Mouse (Mus musculus): ENCODE results near the gene Cables2.

Cables2 gene

DNA sequence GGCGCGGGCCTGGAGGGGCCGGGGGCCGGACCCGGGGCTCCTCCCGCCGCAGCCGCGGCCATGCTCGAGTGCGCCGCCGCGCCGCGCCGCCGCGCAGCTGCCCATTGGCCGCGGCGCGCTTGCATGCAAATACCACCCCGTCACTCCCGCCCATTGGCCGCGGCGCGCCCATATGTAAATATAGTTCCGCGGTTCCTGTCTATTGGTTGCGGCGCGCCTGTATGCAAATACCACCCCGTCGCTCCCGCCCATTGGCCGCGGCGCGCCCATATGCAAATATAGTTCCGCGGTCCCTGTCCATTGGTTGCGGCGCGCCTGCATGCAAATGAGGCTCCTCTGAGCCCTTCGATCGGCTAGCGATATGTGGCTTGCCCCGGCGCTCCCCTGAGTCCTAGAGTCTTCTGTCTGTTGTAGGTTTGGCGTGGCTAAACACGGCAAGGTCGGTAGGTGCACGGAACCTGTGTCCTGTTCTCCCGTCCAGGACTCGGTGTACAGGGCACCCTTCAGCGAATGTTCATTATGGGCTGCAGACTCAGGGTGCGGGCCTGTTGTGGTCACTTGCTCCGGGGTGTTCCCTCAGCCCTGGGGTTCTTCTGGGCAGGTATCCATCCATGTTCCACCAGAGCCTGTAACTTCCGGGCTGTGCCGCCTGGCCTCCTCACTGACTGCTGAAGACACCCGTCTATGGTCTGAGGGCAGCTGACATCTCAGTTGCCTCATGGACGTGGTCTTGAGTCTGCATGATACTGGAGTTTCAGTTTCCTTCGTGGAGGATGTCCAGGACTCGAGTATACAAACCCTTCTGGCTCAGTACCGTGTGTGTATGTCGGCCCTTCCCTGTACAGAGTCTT, at the start of gene Cables2:
Gene Cables2, minus strand, starts transcription at position 103 of the 851 bp plus-strand sequence.
- DNase-seq (ENCODE audit: low read depth) = peak; percentile 97

DNA sequence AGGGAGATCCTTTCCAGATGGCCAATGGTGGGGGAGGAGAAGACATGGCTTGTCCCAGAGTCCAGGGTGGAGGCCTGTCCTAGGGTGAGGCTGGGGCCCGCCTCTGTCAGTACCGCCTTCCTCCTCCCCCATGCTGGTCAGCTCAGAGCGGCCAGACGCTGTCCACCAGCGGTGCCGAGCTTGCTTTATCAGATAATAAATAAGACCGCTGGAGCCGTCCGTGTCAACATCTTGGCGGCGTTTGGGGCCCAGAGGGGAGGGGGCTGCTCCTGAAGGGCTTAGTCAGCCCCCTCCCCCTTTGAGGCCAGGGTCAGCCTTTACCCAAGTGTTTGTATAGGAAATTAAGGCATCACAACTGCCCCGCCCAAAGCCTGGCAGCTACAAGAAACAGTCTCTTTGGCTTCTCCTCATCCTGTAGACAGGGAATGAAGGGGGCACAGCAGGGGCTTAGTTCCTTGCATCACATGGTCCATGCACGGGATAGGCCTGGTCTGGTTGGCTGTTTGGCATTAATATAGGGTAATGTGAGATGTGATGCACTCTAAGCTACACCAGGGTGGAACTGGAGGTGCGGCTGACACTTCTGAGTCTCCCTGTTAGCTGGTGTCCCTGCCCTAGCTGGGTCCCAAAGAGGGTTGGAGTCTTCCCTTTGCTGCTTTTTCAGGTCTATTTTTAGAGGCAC, 49.5 kb upstream of the Cables2 start:
- DNase-seq (ENCODE audit: low read depth) = no peak

DNA sequence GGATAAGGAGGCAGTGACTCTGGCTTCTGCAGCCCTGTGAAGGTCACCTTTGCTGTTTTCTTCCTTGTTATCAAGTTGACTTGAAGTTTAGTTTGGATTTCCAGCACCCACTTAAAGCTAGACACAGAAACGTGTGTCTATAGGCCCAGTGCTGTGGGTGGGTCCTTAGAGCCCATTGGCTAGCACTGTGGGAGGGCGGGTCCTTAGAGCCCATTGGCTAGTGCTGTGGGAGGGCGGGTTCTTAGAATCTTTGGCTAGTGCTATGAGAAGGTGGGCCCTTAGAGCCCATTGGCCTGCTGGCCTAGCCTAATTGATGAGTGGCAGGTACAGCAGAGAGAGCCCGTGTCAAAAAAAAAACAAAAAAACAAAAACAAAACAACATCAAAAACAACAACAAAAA, 46.9 kb upstream of the Cables2 start:
- DNase-seq (ENCODE audit: low read depth) = no peak

DNA sequence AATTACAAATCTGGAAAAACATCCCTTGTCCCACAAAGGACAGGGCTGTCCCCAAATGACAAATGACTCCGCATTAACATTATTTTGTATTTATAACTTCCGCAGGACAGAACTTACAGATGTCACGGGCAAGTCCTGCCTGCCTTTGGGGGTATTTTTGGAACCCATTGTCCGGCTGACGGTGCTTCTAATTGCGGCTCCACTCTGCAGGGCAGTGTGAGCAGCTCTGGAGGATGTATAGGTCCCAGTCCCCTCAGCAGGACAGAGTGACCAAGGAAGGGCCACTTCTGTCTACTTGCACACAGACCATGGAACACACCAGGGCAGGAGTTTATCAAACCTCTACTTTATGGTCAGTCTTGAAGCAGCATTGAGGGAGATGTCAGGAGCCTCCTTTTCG, 44.3 kb upstream of the Cables2 start:
- no peak for DNase-seq (ENCODE audit: low read depth)

DNA sequence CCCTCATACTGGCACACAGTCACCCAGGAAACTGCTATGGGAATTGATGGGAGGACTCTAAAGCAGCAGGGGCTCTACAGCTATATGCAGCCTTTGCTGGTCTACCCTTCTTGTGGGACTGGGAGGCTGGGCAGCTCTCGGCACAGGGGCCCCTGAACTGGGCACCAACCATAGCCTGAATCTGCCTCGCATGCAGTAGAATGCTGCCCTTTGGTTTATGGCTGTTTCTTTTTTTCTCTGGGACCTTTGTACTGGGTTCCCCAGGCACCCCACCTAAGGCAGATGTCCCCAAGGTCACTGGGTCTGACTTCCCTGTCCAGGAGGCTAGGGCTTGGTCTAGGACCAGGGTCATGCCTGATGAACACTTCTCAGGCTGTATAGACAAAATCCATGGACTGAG, 41.0 kb upstream of the Cables2 start:
- DNase-seq (ENCODE audit: low read depth) = no peak

DNA sequence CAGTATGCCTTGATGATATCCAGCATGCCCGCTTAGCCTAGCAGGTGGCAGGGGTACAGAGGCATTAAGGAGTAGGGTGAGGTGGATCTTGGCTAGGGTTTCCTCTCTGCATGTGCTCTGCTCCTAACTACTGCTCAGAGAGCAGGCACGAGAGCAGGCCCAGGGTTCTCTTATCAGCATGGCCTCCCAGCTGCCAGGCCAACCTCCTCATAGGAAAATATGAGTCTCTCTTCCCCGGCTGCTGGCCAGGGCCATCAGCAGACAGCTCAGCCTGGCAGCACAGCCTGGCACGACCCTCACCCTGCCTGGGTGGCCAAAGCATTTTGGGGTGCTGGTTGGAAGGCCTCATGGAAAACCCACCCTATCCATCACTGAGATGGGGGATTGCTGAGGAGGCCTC, 37.9 kb upstream of the Cables2 start:
- no peak for DNase-seq (ENCODE audit: low read depth)

DNA sequence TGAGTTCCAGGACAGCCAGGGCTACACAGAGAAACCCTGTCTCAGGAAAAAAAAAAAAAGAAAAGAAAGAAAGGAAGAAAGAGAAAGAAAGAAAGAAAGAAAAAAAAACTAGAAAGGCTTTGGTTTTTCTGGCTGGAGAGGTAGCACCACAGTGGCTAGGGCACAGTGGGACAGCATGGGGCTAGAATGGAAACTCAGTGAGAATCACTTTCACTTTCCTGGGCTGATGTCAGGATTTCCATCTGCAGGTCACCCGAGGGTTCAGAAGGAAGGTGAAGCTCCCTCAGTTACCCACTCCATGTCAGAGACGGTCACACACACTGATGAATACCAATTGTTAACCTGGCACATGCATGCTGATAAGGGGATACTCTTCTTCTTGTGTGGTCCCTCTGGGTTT, 34.4 kb upstream of the Cables2 start:
- no peak for DNase-seq (ENCODE audit: low read depth)

DNA sequence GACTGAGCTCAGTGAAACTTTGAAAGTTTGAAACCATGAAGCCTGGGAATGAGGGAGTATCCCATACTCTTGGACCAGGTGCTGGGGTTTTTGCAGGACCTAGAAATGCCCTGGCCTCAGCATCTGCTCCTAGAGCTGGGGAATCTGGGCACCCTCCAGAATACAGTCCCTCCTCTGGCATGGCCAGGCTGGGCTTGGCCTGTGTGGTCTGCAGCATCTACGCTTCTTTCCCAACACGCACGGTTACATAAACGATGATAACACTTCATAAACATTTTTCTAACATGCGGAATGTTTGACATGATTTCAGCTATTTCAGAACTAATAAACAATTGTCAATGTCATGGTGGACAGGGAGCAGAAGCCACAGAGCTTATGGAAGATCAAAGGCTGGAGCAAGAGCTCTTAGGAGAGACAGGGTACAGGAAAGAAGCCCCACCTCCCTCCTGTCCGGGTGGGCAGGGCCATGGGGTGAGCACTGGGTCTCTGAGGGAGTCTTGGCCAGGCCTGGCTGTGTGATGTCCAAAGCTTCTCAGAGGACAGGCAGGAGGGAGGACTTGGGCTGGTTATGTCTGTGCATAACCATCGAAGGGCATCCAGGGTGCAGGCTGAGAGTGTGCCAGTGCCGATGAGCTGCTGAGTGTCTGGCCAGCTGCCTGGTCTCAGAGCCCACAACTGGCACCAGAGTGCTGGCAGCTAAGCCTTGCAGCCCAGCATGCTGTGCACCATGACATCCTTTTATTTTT, 33.3 kb upstream of the Cables2 start:
- DNase-seq (ENCODE audit: low read depth) = no peak

DNA sequence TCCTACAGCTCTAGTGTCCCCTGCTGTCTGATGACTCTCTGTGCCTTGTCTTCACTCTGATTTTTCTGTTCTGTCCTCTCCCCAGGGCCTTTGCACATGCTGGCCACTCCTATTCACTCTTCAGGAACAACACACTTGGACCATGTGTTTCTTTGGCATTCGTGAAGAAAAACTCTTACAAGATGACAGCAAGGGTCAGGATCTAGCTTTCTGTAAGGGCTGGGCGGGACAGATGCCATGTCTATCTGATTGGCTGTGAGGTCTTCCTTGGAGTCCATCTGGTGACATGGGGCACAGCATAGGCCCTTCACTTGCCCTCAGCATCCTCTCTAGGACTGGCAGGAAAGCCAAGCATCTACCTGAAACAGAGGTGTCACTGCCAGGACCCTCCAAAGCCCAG, 32.7 kb upstream of the Cables2 start:
- no peak for DNase-seq (ENCODE audit: low read depth)

DNA sequence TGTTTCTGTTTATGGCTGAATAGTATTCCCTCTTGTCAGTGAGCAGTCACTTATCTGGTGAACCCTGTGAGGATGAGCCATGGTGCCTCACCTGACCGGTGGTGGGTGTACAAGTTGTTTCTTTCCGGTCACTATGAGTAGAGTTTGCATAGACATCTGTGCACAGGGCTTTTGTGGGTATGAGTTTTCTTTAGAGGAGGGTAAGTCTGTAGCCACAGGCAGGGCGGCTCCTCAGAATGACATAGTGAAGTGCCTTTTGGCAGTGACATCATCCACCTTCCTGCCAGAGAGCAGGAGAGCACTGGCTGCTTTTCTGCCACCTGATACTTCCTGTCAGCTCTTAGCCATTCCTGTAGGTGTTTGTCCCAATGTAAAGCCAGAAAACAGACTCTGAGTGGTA, 32.2 kb upstream of the Cables2 start:
- peak; percentile 45 for DNase-seq (ENCODE audit: low read depth)

DNA sequence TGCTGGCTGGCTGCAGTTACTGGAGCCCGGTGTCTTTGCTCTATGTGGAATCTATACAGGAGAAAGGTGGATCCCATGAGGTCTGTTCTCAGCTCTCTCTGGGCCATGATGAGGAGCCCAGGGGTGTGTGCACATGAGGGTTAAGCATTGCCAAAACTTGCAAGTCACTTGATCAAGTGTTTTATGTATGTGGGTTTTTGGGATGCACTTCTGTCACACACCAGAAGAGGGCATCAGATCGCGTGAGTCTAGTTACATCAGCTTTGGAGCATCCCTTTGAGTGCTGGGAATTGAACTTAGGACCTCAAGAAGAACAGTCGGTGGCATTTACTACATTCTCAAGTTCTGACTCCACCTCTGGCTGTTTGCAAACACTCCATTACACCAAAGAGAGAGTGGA, 31.3 kb upstream of the Cables2 start:
- no peak for DNase-seq (ENCODE audit: low read depth)

DNA sequence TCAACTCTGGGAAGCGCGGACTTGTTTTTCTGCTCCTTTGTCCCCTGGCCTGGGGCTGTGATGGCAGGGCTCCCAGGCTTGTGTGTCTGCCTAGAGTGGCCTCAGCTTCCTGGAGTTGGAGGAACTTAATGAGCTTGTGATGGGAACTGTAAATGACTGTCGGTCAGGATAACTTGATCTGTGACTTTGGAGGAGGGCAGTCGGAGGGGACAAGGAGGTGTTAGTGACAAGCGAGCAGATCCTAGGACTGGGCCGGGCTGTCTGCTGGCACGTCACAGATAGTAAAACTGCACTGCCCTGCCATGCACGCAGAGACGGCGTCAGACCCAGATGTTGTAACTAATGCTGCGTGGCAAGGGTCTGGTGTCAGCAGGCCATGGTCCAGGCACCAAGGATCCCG, 30.2 kb upstream of the Cables2 start:
- no peak for DNase-seq (ENCODE audit: low read depth)

DNA sequence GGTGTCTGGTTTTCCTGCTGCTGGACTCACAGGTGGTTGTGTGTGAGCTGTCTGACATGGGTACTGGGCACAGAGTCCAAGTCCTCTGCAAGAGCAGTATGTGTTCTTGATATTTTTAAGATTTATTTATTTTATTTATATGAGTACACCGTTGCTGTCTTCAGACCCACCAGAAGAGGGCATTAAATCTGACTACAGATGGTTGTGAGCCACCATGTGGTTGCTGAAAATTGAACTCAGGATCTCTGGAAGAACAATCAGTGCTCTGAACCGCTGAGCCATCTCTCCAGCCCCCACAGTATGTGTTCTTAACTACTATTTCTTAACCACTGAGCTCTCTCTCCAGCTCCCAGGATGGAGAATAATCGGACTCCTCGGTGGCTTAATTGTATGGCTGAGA, 28.9 kb upstream of the Cables2 start:
- DNase-seq (ENCODE audit: low read depth) = no peak

DNA sequence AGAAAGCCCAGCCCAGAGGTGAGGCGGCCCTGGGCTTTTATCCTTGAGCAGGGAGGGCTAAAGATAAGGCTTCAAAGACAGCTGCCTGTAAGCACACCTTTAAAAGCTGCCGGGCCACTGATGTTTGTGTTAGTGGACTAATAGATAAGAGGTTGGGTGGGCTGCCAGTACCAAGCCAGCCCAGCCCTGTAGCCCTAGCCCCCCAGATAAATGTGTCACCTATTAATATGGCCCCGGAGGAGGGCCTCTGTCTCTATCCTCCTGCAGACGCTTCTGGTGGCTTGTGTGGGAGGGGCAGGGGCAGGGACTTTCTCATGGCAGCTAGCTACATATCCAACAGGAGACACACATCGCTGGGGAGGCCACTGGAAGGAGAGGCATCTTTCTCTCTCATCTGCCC, 27.5 kb upstream of the Cables2 start:
- no peak for DNase-seq (ENCODE audit: low read depth)

DNA sequence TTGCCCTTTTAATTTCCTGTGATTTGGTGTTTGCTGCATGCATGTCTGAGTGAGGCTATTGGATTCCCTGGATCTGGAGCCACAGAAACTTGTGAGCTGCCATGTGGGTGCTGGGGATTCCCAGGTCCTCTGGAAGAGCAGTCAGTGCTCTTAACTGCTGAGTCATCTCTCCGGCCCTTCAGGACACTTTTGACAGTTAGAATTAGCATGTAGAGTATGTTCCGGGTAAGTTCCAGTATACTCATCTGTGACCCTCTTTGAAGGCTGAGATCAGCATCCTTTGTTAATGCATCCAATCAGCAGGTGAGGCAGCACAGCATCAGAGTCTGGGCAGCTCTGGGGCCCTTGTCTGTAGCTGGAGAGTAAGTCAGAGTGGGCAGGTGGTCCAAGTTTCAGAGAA, 27.0 kb upstream of the Cables2 start:
- no peak for DNase-seq (ENCODE audit: low read depth)

DNA sequence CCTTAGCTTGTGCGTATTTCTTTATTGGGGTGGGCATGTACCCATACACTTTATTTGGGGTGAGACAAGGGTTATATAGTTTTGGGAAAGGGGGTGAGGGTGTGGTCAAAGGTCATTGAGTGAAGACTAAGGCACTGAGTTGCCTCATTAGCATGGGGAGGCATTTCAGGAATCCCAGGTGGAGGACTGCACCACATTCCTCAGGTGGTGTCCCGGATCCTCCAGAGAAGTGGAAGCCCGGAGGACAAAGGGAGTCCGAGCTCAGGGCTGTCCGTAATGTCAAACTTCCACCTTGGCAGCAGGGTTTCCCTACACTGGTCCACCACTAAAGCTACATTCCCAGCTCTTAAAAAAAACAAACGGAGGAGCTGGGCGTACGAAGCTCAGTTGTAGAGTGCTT, 19.6 kb upstream of the Cables2 start:
- no peak for DNase-seq (ENCODE audit: low read depth)

DNA sequence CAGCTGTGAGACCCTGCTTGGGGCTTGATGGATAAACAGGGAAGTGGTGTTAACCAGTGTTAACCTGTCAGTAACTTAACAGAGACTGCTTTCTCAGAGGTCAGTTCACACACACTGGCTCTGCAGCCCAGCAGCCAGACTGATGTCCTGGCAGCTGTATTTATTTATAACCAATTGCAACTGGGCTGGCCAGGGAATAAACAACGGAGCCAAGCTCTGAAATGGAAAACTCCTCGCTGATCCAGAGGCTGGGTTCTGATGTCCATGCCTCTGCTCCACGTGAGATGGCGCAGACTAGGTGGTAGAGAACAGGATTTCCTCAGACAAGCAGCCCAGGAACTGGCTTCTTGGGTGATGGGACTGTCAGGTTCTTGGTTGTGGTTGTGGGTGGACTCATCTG, 18.7 kb upstream of the Cables2 start:
- no peak for DNase-seq (ENCODE audit: low read depth)

DNA sequence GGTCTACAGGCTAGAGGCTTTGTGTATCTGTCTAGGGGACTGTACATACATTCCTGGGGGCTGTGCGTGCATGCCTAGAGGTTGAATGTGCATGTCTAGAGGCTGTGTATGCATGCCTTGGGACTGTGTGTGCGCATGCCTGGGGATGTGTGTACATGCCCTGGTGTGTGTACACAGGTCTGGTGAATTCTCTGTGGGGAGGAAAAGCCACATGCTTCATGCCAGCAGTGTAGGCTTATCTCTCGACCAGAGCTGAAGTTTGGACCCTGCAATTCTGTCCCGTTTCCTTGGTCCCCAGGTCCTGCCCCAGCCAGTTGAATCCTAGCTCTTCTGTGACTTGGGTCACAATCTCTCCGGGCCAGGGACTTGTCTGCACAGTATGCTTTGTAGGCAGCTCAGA, 18.3 kb upstream of the Cables2 start:
- DNase-seq (ENCODE audit: low read depth) = no peak

DNA sequence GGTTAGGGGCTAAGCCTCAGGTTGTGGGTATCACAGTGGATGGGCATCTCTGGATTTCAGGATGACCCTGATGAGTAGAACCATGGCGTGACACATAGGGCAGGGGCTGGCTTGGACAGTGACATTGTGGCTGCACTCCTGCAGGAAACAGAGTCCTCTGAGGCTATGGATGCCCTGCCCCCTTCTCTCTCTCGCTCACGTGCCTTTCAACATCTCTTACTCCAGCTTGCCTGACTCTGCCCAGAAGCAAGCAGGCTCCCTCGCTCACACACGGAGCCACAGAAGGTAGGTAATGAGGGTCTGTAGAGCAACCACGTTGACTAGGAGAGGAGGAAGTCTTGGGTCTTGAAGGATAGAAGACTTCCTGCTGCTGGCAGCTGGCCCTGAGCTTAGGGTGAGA, 17.2 kb upstream of the Cables2 start:
- no peak for DNase-seq (ENCODE audit: low read depth)

DNA sequence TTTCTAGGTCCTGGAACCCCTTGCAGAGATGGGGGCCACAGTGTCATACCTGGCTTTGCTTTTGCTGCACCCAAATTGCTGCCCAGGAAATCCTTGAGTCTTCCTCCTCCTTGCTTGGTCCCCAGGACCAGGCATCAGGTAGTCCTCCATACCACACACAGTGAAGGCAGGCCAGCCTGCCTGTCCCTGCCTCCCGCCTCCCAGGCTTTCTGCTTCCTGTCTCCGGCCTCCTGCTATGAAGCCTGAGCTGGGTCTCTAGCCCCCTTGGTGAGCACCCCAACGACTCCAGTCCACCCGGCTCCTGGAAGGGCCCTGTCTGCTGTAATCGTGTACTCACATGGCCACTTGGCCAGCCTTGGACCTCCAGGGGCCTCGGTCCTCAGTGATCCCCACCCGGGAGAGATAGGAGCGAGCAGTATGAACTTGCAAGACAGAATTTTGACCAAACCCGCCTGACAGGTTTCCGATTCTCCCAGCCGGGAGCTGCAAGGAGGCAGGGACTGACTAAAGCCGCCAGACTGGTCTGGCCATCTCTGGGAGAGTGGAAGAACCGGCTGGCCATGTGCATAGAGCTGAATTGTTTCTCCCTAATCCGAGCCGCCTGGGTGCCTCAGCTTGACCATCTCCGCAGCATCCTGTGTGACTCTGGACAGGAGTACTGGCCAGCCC, 16.3 kb upstream of the Cables2 start, which contains the start of gene Rbbp8nl:
Gene Rbbp8nl, minus strand, starts transcription at position 440 of the 669 bp plus-strand sequence.
- no peak for DNase-seq (ENCODE audit: low read depth)

DNA sequence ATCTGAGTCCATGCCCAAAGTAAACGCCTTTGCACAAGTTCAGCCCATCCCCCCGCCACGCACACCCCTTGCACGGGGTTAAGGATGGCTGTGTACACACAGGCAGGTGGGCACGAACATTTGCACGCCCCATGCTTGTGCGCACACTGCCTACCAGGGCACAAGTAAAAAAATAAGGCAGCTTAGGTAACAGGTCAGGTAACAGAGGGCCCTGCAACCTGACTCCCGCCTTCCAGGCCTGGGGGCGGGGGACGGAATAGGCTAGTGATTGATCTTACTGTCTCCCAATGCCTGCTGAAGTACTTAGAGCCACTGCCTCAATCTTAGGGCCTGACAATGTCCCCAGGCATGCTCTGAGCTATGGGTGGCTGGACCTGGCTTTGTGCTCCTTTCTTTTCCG, 15.7 kb upstream of the Cables2 start:
- no peak for DNase-seq (ENCODE audit: low read depth)

DNA sequence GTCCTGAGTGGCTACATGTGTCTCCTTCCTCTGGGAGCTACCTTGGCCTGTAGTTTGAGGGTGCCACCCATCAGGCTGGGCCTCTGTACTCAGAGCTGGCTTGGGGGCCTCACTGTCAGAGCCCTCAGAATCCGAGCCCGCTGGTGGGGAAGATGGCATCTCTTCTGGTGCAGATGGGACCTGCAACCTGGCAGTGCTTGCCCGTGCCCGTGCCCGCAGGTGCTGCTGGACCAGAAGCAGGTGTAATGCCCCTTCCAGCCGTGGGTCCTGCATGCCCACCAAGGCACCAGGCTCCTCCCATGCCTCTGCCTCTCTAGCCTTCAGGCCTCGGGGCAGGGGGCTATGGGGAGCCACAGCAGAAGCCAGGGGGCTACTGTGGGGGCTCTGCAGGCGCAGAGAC, 6.0 kb upstream of the Cables2 start:
- no peak for DNase-seq (ENCODE audit: low read depth)
